Mouse (Mus musculus): ENCODE results near the gene Clic4.
A peak's percentile ranks its signal among the peaks of the same experiment; 100 is the strongest.

GRCm38 (mm10) chr4:135219652-135220051, 53.0 kb downstream of the Clic4 start:
- TF ChIP-seq CTCF (IDR thresholded peaks at IDR 0.05; ENCODE audit: borderline replicate concordance, extremely low read depth, insufficient read depth, insufficient read length) (peak; percentile 91), POLR2A (IDR thresholded peaks at IDR 0.05; ENCODE audit: borderline replicate concordance, extremely low read depth, insufficient read depth, insufficient read length, poor library complexity, severe bottlenecking) (no peak)

All from brain, embryonic 14.5 days (tissue).